Mouse (Mus musculus): ENCODE data around the gene Gm37240.
A peak's percentile ranks its signal among the peaks of the same experiment; 100 is the strongest.

Gene Gm37240

GRCm38 (mm10) chr3:84810803-84811202 lies 1076.5 kb downstream of the Gm37240 start:
- DNase-seq: no peak

GRCm38 (mm10) chr3:84808906-84809305 lies 1078.4 kb downstream of the Gm37240 start:
- no peak for DNase-seq

DNA sequence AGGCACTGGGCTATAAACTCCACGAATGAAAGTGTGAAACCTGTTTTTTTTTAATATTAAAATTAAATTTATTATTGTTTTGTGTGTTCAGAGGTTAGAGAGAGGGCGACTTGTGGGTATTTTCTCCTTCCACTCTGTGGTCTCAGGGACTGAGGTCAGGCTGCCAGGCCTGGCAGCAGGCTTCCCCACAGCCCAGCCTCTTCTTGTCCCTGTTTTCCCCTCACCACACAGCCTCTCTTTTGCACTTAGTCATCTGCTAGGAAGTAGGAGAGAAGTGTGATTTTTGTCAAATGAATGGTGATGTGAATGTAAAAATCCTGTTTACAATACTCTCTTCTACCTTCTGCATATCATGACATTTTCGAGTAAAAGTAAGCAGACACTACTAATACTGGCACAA lies 1079.5 kb downstream of the Gm37240 start:
- DNase-seq: no peak

- DNase-seq: no peak
These were observed 1081.1 kb downstream of the Gm37240 start for GRCm38 (mm10) chr3:84806206-84806605.

GRCm38 (mm10) chr3:84804036-84804435 lies 1083.3 kb downstream of the Gm37240 start:
- no peak for DNase-seq

- DNase-seq: no peak
These were observed 1099.4 kb downstream of the Gm37240 start for GRCm38 (mm10) chr3:84787914-84788313.

GRCm38 (mm10) chr3:84776084-84776483 lies 1111.2 kb downstream of the Gm37240 start:
- no peak for DNase-seq

DNA sequence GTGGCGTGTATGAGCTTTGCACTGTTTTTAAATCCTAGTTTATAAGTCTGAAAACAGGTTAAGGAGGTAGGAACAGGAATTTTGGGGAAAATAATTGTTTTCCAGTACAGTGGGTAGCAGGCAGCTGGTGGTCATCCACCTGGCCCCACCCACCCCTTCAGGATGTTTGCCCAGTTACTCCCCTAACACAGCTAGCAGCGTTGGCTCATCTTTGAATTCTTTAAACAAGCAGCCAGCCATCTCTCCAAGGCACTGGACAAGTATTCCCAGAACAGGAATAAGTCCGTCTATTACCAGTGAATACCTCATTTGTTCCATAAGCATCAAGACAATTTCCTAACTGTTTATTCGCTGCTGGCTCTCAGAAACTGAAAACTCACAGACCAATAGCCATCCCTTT lies 1111.7 kb downstream of the Gm37240 start:
- no peak for DNase-seq

GRCm38 (mm10) chr3:84775067-84775423 lies 1112.3 kb downstream of the Gm37240 start:
- DNase-seq: no peak

DNA sequence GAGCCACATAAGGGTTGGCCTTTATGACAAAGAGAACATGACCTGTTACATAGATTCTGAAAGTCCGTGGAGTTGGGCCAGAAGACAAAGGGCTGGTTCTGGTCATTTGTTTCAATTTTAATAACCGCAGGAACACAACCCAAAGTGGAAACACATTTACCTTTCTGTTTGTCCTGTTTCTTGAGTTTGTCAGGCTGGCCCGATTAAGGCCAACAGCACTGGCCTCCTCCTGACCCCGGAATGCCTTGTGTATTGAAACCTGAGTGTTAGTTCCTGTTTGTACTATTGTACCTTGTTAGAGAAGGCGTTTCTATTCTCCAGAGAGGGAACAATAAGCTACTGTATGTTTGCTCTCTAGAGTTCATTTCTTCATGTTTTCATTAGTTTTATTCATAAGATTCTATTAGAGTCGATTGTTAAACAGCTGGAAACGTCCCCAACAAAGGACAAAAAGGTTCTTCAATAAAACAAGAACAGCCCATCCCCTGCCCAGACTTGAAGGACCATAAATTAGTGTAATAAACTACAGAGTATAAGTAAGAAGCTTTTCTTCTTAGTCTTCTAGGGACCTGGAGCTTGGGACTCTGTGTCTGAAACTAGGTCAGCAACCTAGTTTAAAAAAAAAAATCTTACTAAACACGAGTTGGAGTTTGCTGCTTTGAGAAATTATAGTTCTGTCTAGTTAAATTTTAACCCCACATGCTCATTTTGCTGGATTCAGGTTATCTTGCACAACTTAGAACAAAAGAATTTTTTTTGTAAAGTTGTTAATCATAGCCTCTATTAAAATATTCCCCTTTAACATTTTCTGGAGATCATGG lies 1112.9 kb downstream of the Gm37240 start:
- DNase-seq: no peak

DNA sequence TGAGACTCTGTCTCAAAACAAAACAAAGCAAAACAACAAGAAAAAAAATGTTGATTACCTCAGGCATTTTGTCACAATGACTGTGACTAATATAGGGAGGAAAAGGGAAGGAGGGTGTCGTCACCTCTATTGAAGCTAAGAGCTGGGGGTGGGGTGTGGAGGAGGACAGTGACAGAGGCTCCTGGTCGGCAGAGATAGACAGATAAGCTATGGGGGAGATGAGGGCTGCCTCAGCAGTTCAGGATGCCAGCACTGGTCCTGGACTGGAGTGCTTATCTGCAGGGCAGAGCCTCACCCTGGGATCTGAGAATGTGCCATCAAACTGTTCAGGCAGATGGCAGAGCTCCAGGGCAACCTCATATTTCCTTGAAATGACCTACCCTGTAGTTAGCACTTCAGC lies 1115.3 kb downstream of the Gm37240 start:
- no peak for DNase-seq

DNA sequence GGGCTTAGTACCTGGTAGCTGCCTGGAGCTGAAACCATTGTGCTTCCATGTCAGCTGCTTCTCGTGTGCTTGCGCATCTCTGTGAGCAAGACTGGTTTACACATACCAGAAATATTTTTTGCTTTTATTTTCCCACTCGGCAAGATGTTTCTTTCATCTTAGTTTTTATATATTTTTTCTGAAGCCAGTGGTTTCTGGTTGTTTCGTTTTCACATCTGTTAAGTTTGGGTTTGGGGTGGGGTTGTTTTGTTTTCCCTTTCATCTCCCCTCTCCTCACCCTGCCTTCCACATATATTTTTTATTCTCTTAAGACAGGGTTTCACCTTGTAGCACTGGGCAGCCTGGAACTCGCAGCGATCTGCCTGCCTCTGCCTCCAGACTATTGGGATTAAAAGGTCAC lies 1116.8 kb downstream of the Gm37240 start:
- DNase-seq: no peak

GRCm38 (mm10) chr3:84769411-84769810 lies 1117.9 kb downstream of the Gm37240 start:
- no peak for DNase-seq

GRCm38 (mm10) chr3:84768940-84769339 lies 1118.4 kb downstream of the Gm37240 start:
- DNase-seq: no peak

DNA sequence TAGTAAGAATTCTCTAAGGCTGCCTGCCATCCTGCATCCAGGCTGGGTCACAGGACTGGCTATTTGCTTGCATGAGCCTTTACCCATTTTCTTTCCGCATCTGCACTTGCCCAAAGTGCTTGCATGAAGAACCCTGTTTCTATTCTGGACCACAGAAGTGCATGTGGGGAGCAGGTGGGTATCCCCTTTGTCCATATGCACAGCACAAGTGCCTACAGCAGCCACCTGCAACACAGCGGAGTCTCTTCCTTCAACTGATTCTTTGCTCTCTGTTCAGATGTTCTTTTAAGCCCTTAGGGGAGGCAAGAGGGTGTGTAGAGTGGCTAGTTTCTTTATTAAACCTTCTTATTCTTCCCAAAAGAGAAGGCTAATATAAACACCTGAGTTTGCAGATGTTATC lies 1133.5 kb downstream of the Gm37240 start:
- DNase-seq: no peak

DNA sequence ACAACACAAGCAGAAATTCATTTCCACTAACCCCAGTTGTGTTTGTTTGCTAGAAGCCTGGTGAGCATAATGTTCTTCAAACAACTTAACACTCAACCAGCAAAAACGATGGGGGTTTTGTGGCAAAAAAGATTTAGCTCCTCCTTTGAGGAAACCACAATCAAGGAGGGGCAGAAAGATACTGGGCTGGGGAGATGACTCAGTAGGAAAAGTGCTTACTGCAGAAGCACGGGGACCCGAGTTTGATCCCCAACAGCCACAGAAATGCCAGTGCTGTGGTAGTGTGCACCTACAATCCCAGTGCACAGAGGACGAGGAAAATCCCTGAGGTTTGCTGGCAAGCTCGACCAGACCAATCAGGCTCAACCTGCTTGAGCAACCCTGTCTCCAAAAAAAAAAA lies 1138.1 kb downstream of the Gm37240 start:
- no peak for DNase-seq

- no peak for DNase-seq
These were observed 1139.2 kb downstream of the Gm37240 start for GRCm38 (mm10) chr3:84748139-84748538.

GRCm38 (mm10) chr3:84745537-84746189 lies 1141.7 kb downstream of the Gm37240 start:
- peak; percentile 78 for DNase-seq

DNA sequence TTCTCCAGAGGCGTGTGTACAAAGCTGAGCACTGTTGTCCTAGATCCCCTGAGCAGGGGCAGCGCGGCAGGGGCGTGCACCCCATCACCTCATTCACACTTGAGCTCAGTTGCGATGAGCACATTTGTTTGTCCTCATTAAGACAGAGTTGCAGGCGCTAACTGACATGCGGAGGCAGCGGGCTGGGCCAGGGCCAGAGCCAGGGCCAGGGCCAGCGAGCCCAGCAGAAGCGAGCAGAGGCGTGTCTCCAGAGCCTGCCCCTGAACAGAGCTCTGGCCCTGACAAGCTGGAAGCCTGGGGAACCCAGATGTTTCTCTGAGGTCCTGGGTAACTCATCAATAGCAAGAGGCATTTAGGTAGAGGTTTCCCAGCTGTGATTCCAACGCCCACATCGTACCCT lies 1142.6 kb downstream of the Gm37240 start:
- DNase-seq: peak; percentile 34

DNA sequence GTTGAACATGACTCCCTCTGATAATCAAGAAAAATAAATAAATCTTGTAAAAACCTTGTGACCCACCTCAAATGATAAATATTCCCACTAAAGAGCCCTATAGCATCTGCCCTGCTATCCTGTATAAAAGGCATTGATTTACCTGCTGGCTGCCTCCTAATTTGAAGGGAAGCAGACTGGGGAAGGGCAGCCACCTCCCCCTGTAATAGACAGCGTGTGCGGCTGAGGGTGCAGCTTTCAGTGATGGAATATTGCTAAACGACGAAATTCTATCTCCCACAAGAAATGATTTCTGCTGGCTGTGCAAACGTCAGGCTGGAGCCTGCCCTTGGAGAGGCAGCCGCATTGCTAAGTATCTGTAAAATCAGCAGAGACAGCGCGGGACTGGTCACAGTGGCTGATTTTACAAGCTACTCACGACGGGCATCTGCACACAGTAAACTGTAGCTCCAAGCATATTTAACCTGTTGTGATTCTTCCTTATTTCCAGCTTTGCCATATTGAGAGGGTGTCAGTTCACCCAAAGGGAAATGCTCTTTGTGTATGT lies 1147.2 kb downstream of the Gm37240 start:
- DNase-seq: no peak

- DNase-seq: no peak
These were observed 1150.2 kb downstream of the Gm37240 start for GRCm38 (mm10) chr3:84737137-84737536.

GRCm38 (mm10) chr3:84735716-84736115 lies 1151.6 kb downstream of the Gm37240 start:
- no peak for DNase-seq

DNA sequence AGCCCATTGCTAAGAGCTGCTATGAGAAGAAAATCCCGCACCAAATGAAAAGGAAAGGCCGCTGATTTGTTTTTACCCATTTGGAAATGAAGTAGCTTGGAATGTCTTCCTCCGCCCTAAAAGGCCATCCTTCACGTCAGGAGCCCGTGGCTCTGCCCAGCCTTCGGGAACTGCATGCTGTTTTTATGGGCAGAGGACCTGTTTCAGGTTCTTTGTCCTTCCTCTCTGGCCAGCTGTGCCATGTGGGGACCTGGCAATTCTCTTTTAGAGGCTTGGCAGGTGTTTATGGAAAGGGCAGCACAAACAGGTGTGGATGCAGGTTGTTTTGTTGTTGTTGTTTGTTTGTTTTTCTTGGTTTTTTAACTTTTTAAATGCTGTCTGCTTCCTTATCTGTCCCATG lies 1154.8 kb downstream of the Gm37240 start:
- no peak for DNase-seq

GRCm38 (mm10) chr3:84732016-84732502 lies 1155.3 kb downstream of the Gm37240 start:
- no peak for DNase-seq
